Mouse (Mus musculus): ENCODE results near the gene Timp2. TPM values are rescaled to one million over a fixed set of nuclear protein-coding genes. Genes with fewer than 3 reads are reported as not detected.

Gene Timp2
- polyA plus RNA-seq, 1 experiment from 2014 or later, result 30.9 TPM

GRCm38 (mm10) chr11:118364021-118364420, 8.5 kb upstream of the Timp2 start:
- Histone ChIP-seq H3K27me3 (replicated peaks; ENCODE audit: control insufficient read depth, insufficient read depth, low read length) (no peaks in the 10 kb centered on the region), H3K27ac (ENCODE audit: low read length) (no peak overlapping the region), H3K36me3 (ENCODE audit: control insufficient read depth, insufficient read depth, low read length) (no peaks in the 10 kb centered on the region), H3K4me3 (ENCODE audit: low read length) (no peak overlapping the region), H3K4me1 (ENCODE audit: control insufficient read depth, insufficient read depth, low read length) (peaks cover 33% of the 10 kb centered on the region), H3K9ac (ENCODE audit: low read depth, low read length) (0 out of 2 replicates have a peak overlapping the region, but pooled peaks have one; percentile 48), H3K4me2 (ENCODE audit: low read depth, low read length) (no peak overlapping the region), H3K9me3 (ENCODE audit: control insufficient read depth, low read length) (no peaks in the 10 kb centered on the region)
- WGBS, result 89% methylated on average over 4 of the region's 4 CpGs
- no peak for ATAC-seq

GRCm38 (mm10) chr11:118362971-118363518, 7.5 kb upstream of the Timp2 start:
- H3K9ac ChIP-seq (ENCODE audit: low read depth, low read length), result peak overlapping the region; percentile 48
- no peak overlapping the region for H3K4me3 ChIP-seq (ENCODE audit: low read length)
- H3K27ac ChIP-seq (ENCODE audit: low read length), result peak overlapping the region; percentile 72
- no peaks in the 10 kb centered on the region for H3K36me3 ChIP-seq (ENCODE audit: control insufficient read depth, insufficient read depth, low read length)
- H3K4me2 ChIP-seq (ENCODE audit: low read depth, low read length), result 0 out of 2 replicates have a peak overlapping the region, but pooled peaks have one; percentile 3
- 10% methylated on average over 8 of the region's 8 CpGs for WGBS
- H3K27me3 ChIP-seq (replicated peaks; ENCODE audit: control insufficient read depth, insufficient read depth, low read length), result no peaks in the 10 kb centered on the region
- H3K4me1 ChIP-seq (ENCODE audit: control insufficient read depth, insufficient read depth, low read length), result peaks cover 33% of the 10 kb centered on the region
- peak; percentile 79 for ATAC-seq
- no peaks in the 10 kb centered on the region for H3K9me3 ChIP-seq (ENCODE audit: control insufficient read depth, low read length)

GRCm38 (mm10) chr11:118362501-118362900, 7.0 kb upstream of the Timp2 start:
- WGBS, result 75% methylated on average over 1 of the region's 1 CpGs
- no peak for ATAC-seq
- Histone ChIP-seq H3K4me3 (ENCODE audit: low read length) (no peak overlapping the region), H3K4me1 (ENCODE audit: control insufficient read depth, insufficient read depth, low read length) (peaks cover 33% of the 10 kb centered on the region), H3K27ac (ENCODE audit: low read length) (peak overlapping the region; percentile 72), H3K4me2 (ENCODE audit: low read depth, low read length) (no peak overlapping the region), H3K9ac (ENCODE audit: low read depth, low read length) (peak overlapping the region; percentile 48), H3K27me3 (replicated peaks; ENCODE audit: control insufficient read depth, insufficient read depth, low read length) (no peaks in the 10 kb centered on the region), H3K36me3 (ENCODE audit: control insufficient read depth, insufficient read depth, low read length) (no peaks in the 10 kb centered on the region), H3K9me3 (ENCODE audit: control insufficient read depth, low read length) (no peaks in the 10 kb centered on the region)

GRCm38 (mm10) chr11:118360907-118361341, 5.4 kb upstream of the Timp2 start:
- Histone ChIP-seq H3K9me3 (ENCODE audit: control insufficient read depth, low read length) (no peaks in the 10 kb centered on the region), H3K27ac (ENCODE audit: low read length) (no peak overlapping the region)

GRCm38 (mm10) chr11:118360491-118360890, 5.0 kb upstream of the Timp2 start:
- peak; percentile 24 for ATAC-seq
- Histone ChIP-seq H3K27ac (ENCODE audit: low read length) (peak overlapping the region; percentile 33; the same call in 1 of the 2 replicates), H3K9ac (ENCODE audit: low read depth, low read length) (no peak overlapping the region), H3K27me3 (replicated peaks; ENCODE audit: control insufficient read depth, insufficient read depth, low read length) (no peaks in the 10 kb centered on the region), H3K4me3 (ENCODE audit: low read length) (no peak overlapping the region), H3K4me1 (ENCODE audit: control insufficient read depth, insufficient read depth, low read length) (peaks cover 30% of the 10 kb centered on the region), H3K36me3 (ENCODE audit: control insufficient read depth, insufficient read depth, low read length) (no peaks in the 10 kb centered on the region), H3K9me3 (ENCODE audit: control insufficient read depth, low read length) (no peaks in the 10 kb centered on the region), H3K4me2 (ENCODE audit: low read depth, low read length) (no peak overlapping the region)
- WGBS, result 55% methylated on average over 7 of the region's 7 CpGs

More at GRCm38 (mm10) chr11:118360907-118361341, 5.4 kb upstream of the Timp2 start:
- Histone ChIP-seq H3K36me3 (ENCODE audit: control insufficient read depth, insufficient read depth, low read length) (no peaks in the 10 kb centered on the region), H3K4me2 (ENCODE audit: low read depth, low read length) (no peak overlapping the region), H3K4me3 (ENCODE audit: low read length) (no peak overlapping the region), H3K9ac (ENCODE audit: low read depth, low read length) (no peak overlapping the region), H3K4me1 (ENCODE audit: control insufficient read depth, insufficient read depth, low read length) (peaks cover 32% of the 10 kb centered on the region), H3K27me3 (replicated peaks; ENCODE audit: control insufficient read depth, insufficient read depth, low read length) (no peaks in the 10 kb centered on the region)
- peak; percentile 21; the same call in 1 of the 2 replicates for ATAC-seq
- 35% methylated on average over 10 of the region's 10 CpGs for WGBS

GRCm38 (mm10) chr11:118355205-118355604, 335 bp downstream of the Timp2 start:
- H3K4me1 ChIP-seq (ENCODE audit: control insufficient read depth, insufficient read depth, low read length), result peaks cover 14% of the 10 kb centered on the region; the same call in 1 of the 2 replicates
- H3K27ac ChIP-seq (ENCODE audit: low read length), result peak overlapping the region; percentile 86
- no peaks in the 10 kb centered on the region for H3K9me3 ChIP-seq (ENCODE audit: control insufficient read depth, low read length)
- under 1% methylated on average over 42 of the region's 43 CpGs for WGBS
- H3K9ac ChIP-seq (ENCODE audit: low read depth, low read length), result peak overlapping the region; percentile 96
- peak; percentile 95 for ATAC-seq
- H3K4me2 ChIP-seq (ENCODE audit: low read depth, low read length), result peak overlapping the region; percentile 97
- peak overlapping the region; percentile 81 for H3K4me3 ChIP-seq (ENCODE audit: low read length)
- no peaks in the 10 kb centered on the region for H3K27me3 ChIP-seq (replicated peaks; ENCODE audit: control insufficient read depth, insufficient read depth, low read length)
- no peaks in the 10 kb centered on the region for H3K36me3 ChIP-seq (ENCODE audit: control insufficient read depth, insufficient read depth, low read length)

- peak; percentile 68 for ATAC-seq
- H3K4me3 ChIP-seq (ENCODE audit: low read length), result peak overlapping the region; percentile 81
- under 1% methylated on average over 40 of the region's 47 CpGs for WGBS
- H3K27ac ChIP-seq (ENCODE audit: low read length), result peak overlapping the region; percentile 86
- H3K36me3 ChIP-seq (ENCODE audit: control insufficient read depth, insufficient read depth, low read length), result no peaks in the 10 kb centered on the region
- peak overlapping the region; percentile 97 for H3K4me2 ChIP-seq (ENCODE audit: low read depth, low read length)
- no peaks in the 10 kb centered on the region for H3K9me3 ChIP-seq (ENCODE audit: control insufficient read depth, low read length)
- no peaks in the 10 kb centered on the region for H3K27me3 ChIP-seq (replicated peaks; ENCODE audit: control insufficient read depth, insufficient read depth, low read length)
- H3K9ac ChIP-seq (ENCODE audit: low read depth, low read length), result peak overlapping the region; percentile 96
- peaks cover 14% of the 10 kb centered on the region; the same call in 1 of the 2 replicates for H3K4me1 ChIP-seq (ENCODE audit: control insufficient read depth, insufficient read depth, low read length)
Measured at GRCm38 (mm10) chr11:118354636-118355191, 826 bp downstream of the Timp2 start.

- Histone ChIP-seq H3K4me3 (ENCODE audit: low read length) (no peak overlapping the region), H3K4me2 (ENCODE audit: low read depth, low read length) (no peak overlapping the region), H3K9ac (ENCODE audit: low read depth, low read length) (no peak overlapping the region), H3K27me3 (replicated peaks; ENCODE audit: control insufficient read depth, insufficient read depth, low read length) (no peaks in the 10 kb centered on the region), H3K36me3 (ENCODE audit: control insufficient read depth, insufficient read depth, low read length) (no peaks in the 10 kb centered on the region), H3K9me3 (ENCODE audit: control insufficient read depth, low read length) (no peaks in the 10 kb centered on the region), H3K27ac (ENCODE audit: low read length) (no peak overlapping the region), H3K4me1 (ENCODE audit: control insufficient read depth, insufficient read depth, low read length) (peaks cover 38% of the 10 kb centered on the region)
- no peak for ATAC-seq
- WGBS, result 79% methylated on average over 5 of the region's 5 CpGs
Measured at GRCm38 (mm10) chr11:118349494-118349893, 6.0 kb downstream of the Timp2 start.

- H3K4me3 ChIP-seq (ENCODE audit: low read length), result no peak overlapping the region
- H3K4me1 ChIP-seq (ENCODE audit: control insufficient read depth, insufficient read depth, low read length), result peaks cover 33% of the 10 kb centered on the region
- H3K4me2 ChIP-seq (ENCODE audit: low read depth, low read length), result no peak overlapping the region
- WGBS, result 47% methylated on average over 5 of the region's 5 CpGs
- peak overlapping the region; percentile 28; the same call in 1 of the 2 replicates for H3K27ac ChIP-seq (ENCODE audit: low read length)
- H3K9me3 ChIP-seq (ENCODE audit: control insufficient read depth, low read length), result no peaks in the 10 kb centered on the region
- H3K9ac ChIP-seq (ENCODE audit: low read depth, low read length), result peak overlapping the region; percentile 17; the same call in 1 of the 2 replicates
- H3K36me3 ChIP-seq (ENCODE audit: control insufficient read depth, insufficient read depth, low read length), result no peaks in the 10 kb centered on the region
- no peaks in the 10 kb centered on the region for H3K27me3 ChIP-seq (replicated peaks; ENCODE audit: control insufficient read depth, insufficient read depth, low read length)
- peak; percentile 49 for ATAC-seq
Measured at GRCm38 (mm10) chr11:118348877-118349276, 6.7 kb downstream of the Timp2 start.
